Mouse (Mus musculus) lung, embryonic 14.5 days (tissue): ENCODE data around the gene Lifr. TPM values are rescaled to one million over a fixed set of nuclear protein-coding genes. Genes with fewer than 3 reads are reported as not detected.
A peak's percentile ranks its signal among the peaks of the same experiment; 100 is the strongest.

Experiments used
- ATAC-seq: fragments of 200-750 bp; cut with Nextera tagmentation; 2 replicates; pipeline ENCODE4 v1.8.0; 2017; ENCODE audit warnings: mild to moderate bottlenecking, moderate TSS enrichment, moderate library complexity; ENCODE audit not compliant: insufficient read depth
- DNase-seq: peaks from one replicate; pipeline ENCODE4 v3.0.0-alpha.2; 2015
- H3K27ac ChIP-seq: fragments of 300-500 bp; sonication (generic); 2 replicates; pipeline ENCODE4 v1.5.1; 2014; ENCODE audit warnings: low read depth, mild to moderate bottlenecking, moderate library complexity
- H3K27me3 ChIP-seq: fragments of 300-500 bp; sonication (generic); 2 replicates; pipeline ENCODE4 v1.6.1; 2014; ENCODE audit warnings: low read length, control low read depth; ENCODE audit not compliant: insufficient read depth
- H3K36me3 ChIP-seq: fragments of 300-500 bp; sonication (generic); 2 replicates; pipeline ENCODE4 v1.6.1; 2014; ENCODE audit warnings: control low read depth; ENCODE audit not compliant: insufficient read depth
- H3K4me1 ChIP-seq: fragments of 300-500 bp; sonication (generic); 2 replicates; pipeline ENCODE4 v1.6.1; 2014; ENCODE audit warnings: antibody characterized with exemption, control low read depth; ENCODE audit not compliant: insufficient read depth
- H3K4me2 ChIP-seq: fragments of 300-500 bp; sonication (generic); 2 replicates; pipeline ENCODE4 v1.6.1; 2014; ENCODE audit warnings: mild to moderate bottlenecking
- H3K4me3 ChIP-seq: fragments of 300-500 bp; sonication (generic); 2 replicates; pipeline ENCODE4 v1.5.1; 2014; ENCODE audit warnings: low read depth, low read length
- H3K9ac ChIP-seq: fragments of 300-500 bp; sonication (generic); 2 replicates; pipeline ENCODE4 v1.6.1; 2014
- H3K9me3 ChIP-seq: fragments of 300-500 bp; sonication (generic); 2 replicates; pipeline ENCODE4 v1.6.1; 2016; ENCODE audit warnings: low read depth, low read length, control low read depth
- CTCF ChIP-seq: IDR thresholded peaks from 2 replicates; pipeline ENCODE4 v1.5.1; 2016; ENCODE audit warnings: antibody characterized with exemption, low read depth
- WGBS: fragments of 180-500 bp; shearing (Covaris S2); extraction: QIAGEN DNeasy Blood & Tissue Kit; methylation state at CpG from one replicate; pipeline ENCODE4 v1.1.7; 2014; 5-methylcytosine and 5-hydroxymethylcytosine counted together
- polyA plus RNA-seq: library from polyadenylated mRNA; unstranded; fragments of >200 nt; fragmentation: Nextera tagmentation; extraction: Ambion mirVana; gene quantifications from 2 replicates; pipeline ENCODE4 v1.2.1, GENCODE M21; 2014

Gene Lifr
- polyA plus RNA-seq, 1 experiment from 2014 or later: 31.0 TPM

DNA sequence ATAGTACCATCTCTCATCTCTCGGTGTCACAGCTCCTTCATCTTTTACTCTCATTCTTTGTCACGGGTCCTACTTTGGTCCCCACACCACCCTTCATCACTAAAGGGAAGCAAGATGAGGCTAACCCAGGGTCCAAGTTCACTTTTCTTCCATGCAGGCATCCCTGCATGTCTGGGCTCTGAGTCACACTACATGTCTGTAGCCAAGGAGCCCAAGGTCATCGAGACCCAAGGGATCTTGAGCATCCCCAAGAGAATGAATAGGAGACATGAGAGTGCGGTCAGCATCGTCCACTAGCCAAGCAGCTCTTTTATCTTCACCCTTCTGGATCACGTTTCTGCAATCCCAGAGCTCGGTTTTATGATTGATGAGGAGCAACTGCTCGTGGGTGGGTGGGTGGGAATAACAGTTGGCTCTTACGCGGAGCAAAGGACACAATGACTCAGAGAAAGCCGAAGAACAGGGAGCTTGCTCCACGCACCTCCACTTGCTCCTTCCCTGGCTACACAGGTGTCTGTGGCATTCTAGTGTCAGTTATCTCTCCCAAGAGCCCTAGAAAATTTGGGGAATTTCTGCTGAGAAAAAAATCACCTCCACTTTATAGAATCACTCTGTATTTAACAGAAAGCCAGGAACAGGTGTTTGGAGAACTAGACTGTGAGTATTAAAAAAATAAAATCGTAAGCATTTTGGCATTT, 143.1 kb downstream of the Lifr start:
- H3K27ac ChIP-seq: no peak overlapping the region
- no peak overlapping the region for H3K4me3 ChIP-seq
- no peaks in the 10 kb centered on the region for H3K9me3 ChIP-seq
- no peaks in the 10 kb centered on the region for H3K27me3 ChIP-seq
- H3K4me1 ChIP-seq: no peaks in the 10 kb centered on the region
- H3K4me2 ChIP-seq: no peak overlapping the region
- no peak for ATAC-seq
- H3K36me3 ChIP-seq: no peaks in the 10 kb centered on the region
- DNase-seq: no peak
- H3K9ac ChIP-seq: no peak overlapping the region
- WGBS: 64% methylated on average over 13 of the region's 13 CpGs
- no peak for TF ChIP-seq CTCF

- WGBS: 90% methylated on average over 11 of the region's 11 CpGs
- Histone ChIP-seq H3K27me3 (no peaks in the 10 kb centered on the region), H3K9ac (no peak overlapping the region), H3K4me1 (no peaks in the 10 kb centered on the region), H3K4me2 (no peak overlapping the region), H3K27ac (no peak overlapping the region), H3K4me3 (no peak overlapping the region), H3K9me3 (no peaks in the 10 kb centered on the region), H3K36me3 (no peaks in the 10 kb centered on the region)
- TF ChIP-seq CTCF: no peak
- no peak for DNase-seq
- no peak for ATAC-seq
Observed at GRCm38 (mm10) chr15:7239904-7240303, 149.5 kb downstream of the Lifr start.

- Histone ChIP-seq H3K27me3 (no peaks in the 10 kb centered on the region), H3K36me3 (no peaks in the 10 kb centered on the region), H3K4me3 (no peak overlapping the region), H3K27ac (no peak overlapping the region), H3K9me3 (no peaks in the 10 kb centered on the region), H3K9ac (no peak overlapping the region), H3K4me1 (no peaks in the 10 kb centered on the region), H3K4me2 (no peak overlapping the region)
- no peak for TF ChIP-seq CTCF
- WGBS: 53% methylated on average over 3 of the region's 3 CpGs
- ATAC-seq (no peak), DNase-seq (peak; percentile 13)
Observed at GRCm38 (mm10) chr15:7240950-7241349, 150.5 kb downstream of the Lifr start.

DNA sequence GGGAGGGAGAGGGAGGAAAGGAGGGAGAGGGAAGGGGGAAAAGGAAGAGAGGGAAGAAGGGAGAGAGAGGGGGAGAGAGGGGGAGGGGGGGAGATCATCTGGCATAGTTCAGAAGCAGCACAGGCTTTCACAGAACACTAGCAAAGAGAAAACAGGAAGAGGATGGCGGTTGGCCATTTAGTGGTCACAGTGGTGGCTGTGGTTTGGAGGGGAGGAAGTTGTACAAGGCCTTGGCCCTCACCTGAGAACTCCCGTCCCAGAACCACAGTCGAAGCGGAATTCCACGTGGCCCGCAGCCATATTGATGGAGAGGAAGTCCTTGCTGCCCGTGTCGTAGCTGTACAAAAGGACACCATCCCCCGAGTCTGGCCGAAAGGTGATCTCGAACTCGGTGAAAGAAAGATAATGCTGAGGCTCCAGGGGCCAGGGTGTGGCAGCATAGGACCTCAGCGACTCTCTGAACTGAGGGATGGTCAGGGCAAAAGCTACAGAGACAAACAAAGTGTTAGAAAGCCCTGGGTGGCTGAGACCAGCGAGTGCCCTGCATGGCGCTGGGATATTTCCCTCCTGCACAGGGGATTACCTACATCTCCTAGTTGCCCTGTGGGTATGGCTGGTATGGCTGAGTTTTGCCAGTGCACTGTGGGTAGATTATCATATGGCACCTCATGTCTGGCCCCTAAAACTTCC, 151.9 kb downstream of the Lifr start:
- Histone ChIP-seq H3K4me1 (no peaks in the 10 kb centered on the region), H3K4me3 (no peak overlapping the region), H3K27me3 (no peaks in the 10 kb centered on the region), H3K9me3 (no peaks in the 10 kb centered on the region), H3K36me3 (no peaks in the 10 kb centered on the region), H3K27ac (no peak overlapping the region), H3K9ac (no peak overlapping the region), H3K4me2 (no peak overlapping the region)
- WGBS: 70% methylated on average over 15 of the region's 15 CpGs
- ATAC-seq (0 out of 2 replicates have a peak, but pooled peaks have one; percentile 11), DNase-seq (no peak)
- no peak for TF ChIP-seq CTCF

Other genes with a start within 250 kb of the Lifr start
- gene Osmr, start 215.6 kb upstream of the Lifr start, polyA plus RNA-seq: 0.50 and 0.74 TPM in 2 replicates